ENCODE assay signal across 10 mouse cellular contexts in the genomic region with DNA sequence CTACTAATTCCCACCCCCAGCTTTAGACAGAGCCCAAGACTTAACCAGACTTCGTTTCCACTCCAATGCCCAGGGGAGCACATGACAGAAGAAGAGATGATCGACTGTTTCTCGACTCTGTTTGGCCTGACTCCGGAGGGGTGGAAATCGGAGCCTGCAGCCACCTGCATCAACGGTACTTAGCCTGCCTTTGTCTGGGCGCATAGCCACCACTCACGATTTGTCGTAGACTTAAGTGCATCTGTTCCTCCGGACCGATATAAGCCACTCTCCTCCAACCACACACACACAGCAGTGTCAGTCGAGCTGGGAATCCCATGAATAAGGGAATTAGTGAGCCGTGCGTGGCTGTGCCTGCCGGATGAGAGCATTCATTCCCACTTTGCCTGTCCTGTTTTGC. TPM values are rescaled to one million over a fixed set of nuclear protein-coding genes. Genes with fewer than 3 reads are reported as not detected.
DNase-seq lines count a peak whose midpoint lies in the region; ATAC-seq and TF ChIP-seq lines count a peak whose summit lies in the region.
"Had no signal": no experiment of that assay in that cellular context is flagged by ENCODE, and none has a peak within 500 bp of the region (broad histone marks: within the 10 kb centered on the region; RNA-seq: fewer than 3 reads in every experiment).

No protein-coding gene starts in this region.

- DNase-seq in kidney, postnatal 0 days (ENCODE audit: low spot score), result peak; percentile 64
- no peak for DNase-seq in kidney, adult 11 months
- DNase-seq in embryo, embryonic 10 days (ENCODE audit: low spot score), result peak; percentile 50
- peak; percentile 44 for DNase-seq in hindbrain, embryonic 10.5 days (ENCODE audit: low spot score)
- DNase-seq in midbrain, postnatal 0 days (ENCODE audit: low spot score), result peak; percentile 51
- DNase-seq in adrenal gland, adult (ENCODE audit: inconsistent age in 2 of 2, low spot score in 1 of 2), result no peak
- no peak for DNase-seq in adrenal gland, adult 8-10 months
- DNase-seq: lung, postnatal 14 days had no signal

- no peak for TF ChIP-seq CTCF in kidney, postnatal 0 days (IDR thresholded peaks at IDR 0.05; ENCODE audit: low read depth)
- TF ChIP-seq CTCF in midbrain, postnatal 0 days (IDR thresholded peaks at IDR 0.05), result no peak

- WGBS in kidney, postnatal 0 days, result 23% methylated on average over 15 of the region's 15 CpGs
- 21% methylated on average over 15 of the region's 15 CpGs for WGBS in hindbrain, embryonic 10.5 days
- WGBS in midbrain, postnatal 0 days, result 8% methylated on average over 15 of the region's 15 CpGs
- WGBS in liver, embryonic 12.5 days (ENCODE audit: insufficient replicate concordance), result 69% methylated on average over 15 of the region's 15 CpGs

- no peaks in the 10 kb centered on the region for H3K36me3 ChIP-seq in kidney, postnatal 0 days (ENCODE audit: insufficient read depth, low read length)
- no peaks in the 10 kb centered on the region for H3K36me3 ChIP-seq in hindbrain, embryonic 10.5 days
- no peaks in the 10 kb centered on the region for H3K36me3 ChIP-seq in midbrain, postnatal 0 days (ENCODE audit: insufficient read depth, low read length)
- H3K36me3 ChIP-seq in liver, embryonic 12.5 days, result no peaks in the 10 kb centered on the region
- H3K36me3 ChIP-seq: G1E had no signal

- H3K27ac ChIP-seq in kidney, postnatal 0 days, result 0 out of 2 replicates have a peak overlapping the region, but pooled peaks have one; percentile 5
- peak overlapping the region; percentile 64 for H3K27ac ChIP-seq in hindbrain, embryonic 10.5 days
- no peak overlapping the region for H3K27ac ChIP-seq in midbrain, postnatal 0 days (ENCODE audit: low read depth, low read length)
- no peak overlapping the region for H3K27ac ChIP-seq in liver, embryonic 12.5 days

- H3K4me1 ChIP-seq in kidney, postnatal 0 days (replicated peaks; ENCODE audit: insufficient read depth, low read length), result peaks cover 14% of the 10 kb centered on the region
- H3K4me1 ChIP-seq in hindbrain, embryonic 10.5 days (replicated peaks), result peaks cover 31% of the 10 kb centered on the region
- 0 out of 2 replicates have a peak, but pooled peaks cover 4% of the 10 kb centered on the region for H3K4me1 ChIP-seq in midbrain, postnatal 0 days (ENCODE audit: insufficient read depth, low read length)
- 0 out of 2 replicates have a peak, but pooled peaks cover 3% of the 10 kb centered on the region for H3K4me1 ChIP-seq in liver, embryonic 12.5 days

- H3K4me3 ChIP-seq in kidney, postnatal 0 days (replicated peaks; ENCODE audit: low read depth, low read length), result no peak overlapping the region
- H3K4me3 ChIP-seq in hindbrain, embryonic 10.5 days, result peak overlapping the region; percentile 18; the same call in 1 of the 2 replicates
- no peak overlapping the region for H3K4me3 ChIP-seq in midbrain, postnatal 0 days (ENCODE audit: low read depth, low read length)
- H3K4me3 ChIP-seq in liver, embryonic 12.5 days, result no peak overlapping the region

- no peak for ATAC-seq in kidney, postnatal 0 days (replicated peaks; ENCODE audit: low FRiP score, low read depth)
- ATAC-seq in midbrain, postnatal 0 days (ENCODE audit: low FRiP score), result no peak
- no peak for ATAC-seq in liver, embryonic 12.5 days

- H3K4me2 ChIP-seq in kidney, postnatal 0 days (ENCODE audit: low read length), result no peak overlapping the region
- peak overlapping the region; percentile 18; the same call in 1 of the 2 replicates for H3K4me2 ChIP-seq in midbrain, postnatal 0 days (ENCODE audit: low read depth, low read length, poor library complexity, severe bottlenecking)
- no peak overlapping the region for H3K4me2 ChIP-seq in liver, embryonic 12.5 days

- no peaks in the 10 kb centered on the region for H3K27me3 ChIP-seq in kidney, postnatal 0 days (ENCODE audit: insufficient read depth, low read length)
- H3K27me3 ChIP-seq in hindbrain, embryonic 10.5 days (ENCODE audit: insufficient read depth, poor library complexity, severe bottlenecking), result peaks cover 11% of the 10 kb centered on the region; the same call in 1 of the 2 replicates
- no peaks in the 10 kb centered on the region for H3K27me3 ChIP-seq in midbrain, postnatal 0 days (ENCODE audit: insufficient read depth, low read length)
- peaks cover 7% of the 10 kb centered on the region; the same call in 1 of the 2 replicates for H3K27me3 ChIP-seq in liver, embryonic 12.5 days (replicated peaks)

- H3K9me3 ChIP-seq in kidney, postnatal 0 days (replicated peaks; ENCODE audit: low read length), result no peaks in the 10 kb centered on the region
- H3K9me3 ChIP-seq in hindbrain, embryonic 10.5 days, result no peaks in the 10 kb centered on the region
- no peaks in the 10 kb centered on the region for H3K9me3 ChIP-seq in midbrain, postnatal 0 days (ENCODE audit: low read length)
- H3K9me3 ChIP-seq in liver, embryonic 12.5 days (replicated peaks), result no peaks in the 10 kb centered on the region

- no peak overlapping the region for H3K9ac ChIP-seq in kidney, postnatal 0 days (ENCODE audit: low read depth, low read length)
- no peak overlapping the region for H3K9ac ChIP-seq in midbrain, postnatal 0 days (replicated peaks; ENCODE audit: low read length, poor library complexity, severe bottlenecking)
- no peak overlapping the region for H3K9ac ChIP-seq in liver, embryonic 12.5 days

RNA-seq across cellular contexts. Expression of a gene that starts 19.4 kb away (rescaled TPM):
- 27.4 and 29.9 TPM in 2 replicates for polyA plus RNA-seq in kidney, postnatal 0 days (2015; fragmentation: Nextera tagmentation; extraction: Ambion mirVana)
- polyA plus RNA-seq in hindbrain, embryonic 10.5 days (2016; fragmentation: Nextera tagmentation; extraction: Ambion mirVana), result 42.9 and 48.0 TPM in 2 replicates
- total RNA-seq in midbrain, postnatal 0 days (2014; rRNA removed), result 33.5 and 40.7 TPM in 2 replicates
- 21.4 and 21.6 TPM in 2 replicates for polyA plus RNA-seq in midbrain, postnatal 0 days (2015; fragmentation: Nextera tagmentation; extraction: Ambion mirVana)
- total RNA-seq in adrenal gland, adult 8-10 months (2022), result 10 to 100 TPM in 3 of 4 experiments, 1 to 10 TPM in 1; 9.7 to 15.1 (median 13.2) TPM
- polyA plus RNA-seq in liver, embryonic 12.5 days (2016; fragmentation: Nextera tagmentation; extraction: Ambion mirVana), result 11.7 and 12.7 TPM in 2 replicates

Comparison
In these comparisons a context has a peak if more than half of its experiments do, and no peak if none do; other contexts are left out.
1. DNase-seq: peak in kidney, postnatal 0 days (single experiment), embryo, embryonic 10 days (single experiment), hindbrain, embryonic 10.5 days (single experiment) and midbrain, postnatal 0 days (single experiment); none in kidney, adult 11 months (single experiment), adrenal gland, adult (0 of 2) and adrenal gland, adult 8-10 months (single experiment).
2. H3K27ac ChIP-seq: peak in kidney, postnatal 0 days (single experiment) and hindbrain, embryonic 10.5 days (single experiment); none in midbrain, postnatal 0 days (single experiment) and liver, embryonic 12.5 days (single experiment).